Mouse (Mus musculus): ENCODE measurements around the gene Gm42417. TPM values are rescaled to one million over a fixed set of nuclear protein-coding genes. Genes with fewer than 3 reads are reported as not detected.

Gene Gm42417
- total and polyA plus RNA-seq, 3 experiments: 0.15 TPM; not detected in 2

- TF ChIP-seq POLR2AphosphoS5 (IDR thresholded peaks at IDR 0.05; ENCODE audit: insufficient replicate concordance, low read depth, low read length): no peak
- no peak for TF ChIP-seq GATA1 (IDR thresholded peaks at IDR 0.05; ENCODE audit: borderline replicate concordance, low read length)
- TF ChIP-seq GATA2 (IDR thresholded peaks at IDR 0.05; ENCODE audit: borderline replicate concordance, low read depth, low read length): no peak
- no peak for TF ChIP-seq CTCF (IDR thresholded peaks at IDR 0.05; ENCODE audit: low read depth, low read length)
- TF ChIP-seq TAL1 (conservative IDR thresholded peaks at IDR 0.05; ENCODE audit: low read depth, low read length): no peak
- Histone ChIP-seq H3K4me1 (ENCODE audit: insufficient read depth, low read depth, low read length) (no peaks in the 10 kb centered on the region), H3K27me3 (ENCODE audit: insufficient read depth, low read length) (peaks cover 51% of the 10 kb centered on the region)
Observed at GRCm38 (mm10) chr1:36568776-36569175, 29.5 kb upstream of the Gm42417 start.

GRCm38 (mm10) chr1:36567818-36568603 lies 28.8 kb upstream of the Gm42417 start:
- no peaks in the 10 kb centered on the region for H3K36me3 ChIP-seq (replicated peaks)
- H3K4me3 ChIP-seq (ENCODE audit: low read depth, low read length): no peak overlapping the region
- DNase-seq (ENCODE audit: low spot score): no peak
- peaks cover 47% of the 10 kb centered on the region for H3K27me3 ChIP-seq (ENCODE audit: insufficient read depth, low read length)
- no peak for ATAC-seq (ENCODE audit: extremely low read depth, insufficient number of reproducible peaks, low FRiP score, poor library complexity, severe bottlenecking)
- TF ChIP-seq TAL1 (conservative IDR thresholded peaks at IDR 0.05; ENCODE audit: low read depth, low read length): no peak
- TF ChIP-seq POLR2AphosphoS5 (IDR thresholded peaks at IDR 0.05; ENCODE audit: insufficient replicate concordance, low read depth, low read length): no peak
- TF ChIP-seq GATA1 (IDR thresholded peaks at IDR 0.05; ENCODE audit: borderline replicate concordance, low read length): no peak
- TF ChIP-seq GATA2 (IDR thresholded peaks at IDR 0.05; ENCODE audit: borderline replicate concordance, low read depth, low read length): no peak
- TF ChIP-seq CTCF (IDR thresholded peaks at IDR 0.05; ENCODE audit: low read depth, low read length): no peak
- H3K4me1 ChIP-seq (ENCODE audit: insufficient read depth, low read depth, low read length): no peaks in the 10 kb centered on the region
- H3K9me3 ChIP-seq (replicated peaks): no peaks in the 10 kb centered on the region

More at GRCm38 (mm10) chr1:36568776-36569175, 29.5 kb upstream of the Gm42417 start:
- DNase-seq (ENCODE audit: low spot score) (no peak), ATAC-seq (ENCODE audit: extremely low read depth, insufficient number of reproducible peaks, low FRiP score, poor library complexity, severe bottlenecking) (no peak)
- Histone ChIP-seq H3K9me3 (replicated peaks) (no peaks in the 10 kb centered on the region), H3K36me3 (replicated peaks) (no peaks in the 10 kb centered on the region), H3K4me3 (ENCODE audit: low read depth, low read length) (no peak overlapping the region)

GRCm38 (mm10) chr1:36566425-36566824 lies 27.2 kb upstream of the Gm42417 start:
- H3K4me3 ChIP-seq (ENCODE audit: low read depth, low read length): no peak overlapping the region
- TF ChIP-seq POLR2AphosphoS5 (IDR thresholded peaks at IDR 0.05; ENCODE audit: insufficient replicate concordance, low read depth, low read length) (no peak), TAL1 (conservative IDR thresholded peaks at IDR 0.05; ENCODE audit: low read depth, low read length) (no peak), GATA2 (IDR thresholded peaks at IDR 0.05; ENCODE audit: borderline replicate concordance, low read depth, low read length) (no peak), GATA1 (IDR thresholded peaks at IDR 0.05; ENCODE audit: borderline replicate concordance, low read length) (no peak), CTCF (IDR thresholded peaks at IDR 0.05; ENCODE audit: low read depth, low read length) (no peak)
- peaks cover 42% of the 10 kb centered on the region for H3K27me3 ChIP-seq (ENCODE audit: insufficient read depth, low read length)
- H3K9me3 ChIP-seq (replicated peaks): no peaks in the 10 kb centered on the region
- DNase-seq (ENCODE audit: low spot score) (no peak), ATAC-seq (ENCODE audit: extremely low read depth, insufficient number of reproducible peaks, low FRiP score, poor library complexity, severe bottlenecking) (no peak)
- H3K4me1 ChIP-seq (ENCODE audit: insufficient read depth, low read depth, low read length): no peaks in the 10 kb centered on the region
- no peaks in the 10 kb centered on the region for H3K36me3 ChIP-seq (replicated peaks)

- Histone ChIP-seq H3K9me3 (replicated peaks) (no peaks in the 10 kb centered on the region), H3K27me3 (ENCODE audit: insufficient read depth, low read length) (peaks cover 49% of the 10 kb centered on the region), H3K36me3 (replicated peaks) (no peaks in the 10 kb centered on the region), H3K4me3 (ENCODE audit: low read depth, low read length) (no peak overlapping the region), H3K4me1 (ENCODE audit: insufficient read depth, low read depth, low read length) (no peaks in the 10 kb centered on the region)
- DNase-seq (ENCODE audit: low spot score): no peak
- no peak for ATAC-seq (ENCODE audit: extremely low read depth, insufficient number of reproducible peaks, low FRiP score, poor library complexity, severe bottlenecking)
- TF ChIP-seq TAL1 (conservative IDR thresholded peaks at IDR 0.05; ENCODE audit: low read depth, low read length) (no peak), CTCF (IDR thresholded peaks at IDR 0.05; ENCODE audit: low read depth, low read length) (no peak), POLR2AphosphoS5 (IDR thresholded peaks at IDR 0.05; ENCODE audit: insufficient replicate concordance, low read depth, low read length) (no peak), GATA2 (IDR thresholded peaks at IDR 0.05; ENCODE audit: borderline replicate concordance, low read depth, low read length) (no peak), GATA1 (IDR thresholded peaks at IDR 0.05; ENCODE audit: borderline replicate concordance, low read length) (no peak)
Observed at GRCm38 (mm10) chr1:36564101-36564500, 24.9 kb upstream of the Gm42417 start.

- no peaks in the 10 kb centered on the region for H3K36me3 ChIP-seq (replicated peaks)
- H3K4me1 ChIP-seq (ENCODE audit: insufficient read depth, low read depth, low read length): no peaks in the 10 kb centered on the region
- ATAC-seq (ENCODE audit: extremely low read depth, insufficient number of reproducible peaks, low FRiP score, poor library complexity, severe bottlenecking): no peak
- TF ChIP-seq POLR2AphosphoS5 (IDR thresholded peaks at IDR 0.05; ENCODE audit: insufficient replicate concordance, low read depth, low read length) (no peak), CTCF (IDR thresholded peaks at IDR 0.05; ENCODE audit: low read depth, low read length) (no peak), GATA1 (IDR thresholded peaks at IDR 0.05; ENCODE audit: borderline replicate concordance, low read length) (no peak), TAL1 (conservative IDR thresholded peaks at IDR 0.05; ENCODE audit: low read depth, low read length) (no peak), GATA2 (IDR thresholded peaks at IDR 0.05; ENCODE audit: borderline replicate concordance, low read depth, low read length) (no peak)
- H3K9me3 ChIP-seq (replicated peaks): no peaks in the 10 kb centered on the region
- H3K27me3 ChIP-seq (ENCODE audit: insufficient read depth, low read length): peaks cover 54% of the 10 kb centered on the region
- DNase-seq (ENCODE audit: low spot score): no peak
- H3K4me3 ChIP-seq (ENCODE audit: low read depth, low read length): no peak overlapping the region
Observed at GRCm38 (mm10) chr1:36563632-36564031, 24.4 kb upstream of the Gm42417 start.

- H3K36me3 ChIP-seq (replicated peaks): no peaks in the 10 kb centered on the region
- no peak for ATAC-seq (ENCODE audit: extremely low read depth, insufficient number of reproducible peaks, low FRiP score, poor library complexity, severe bottlenecking)
- no peaks in the 10 kb centered on the region for H3K4me1 ChIP-seq (ENCODE audit: insufficient read depth, low read depth, low read length)
- no peak for DNase-seq (ENCODE audit: low spot score)
- TF ChIP-seq GATA2 (IDR thresholded peaks at IDR 0.05; ENCODE audit: borderline replicate concordance, low read depth, low read length): no peak
- no peak for TF ChIP-seq POLR2AphosphoS5 (IDR thresholded peaks at IDR 0.05; ENCODE audit: insufficient replicate concordance, low read depth, low read length)
- TF ChIP-seq CTCF (IDR thresholded peaks at IDR 0.05; ENCODE audit: low read depth, low read length): no peak
- TF ChIP-seq GATA1 (IDR thresholded peaks at IDR 0.05; ENCODE audit: borderline replicate concordance, low read length): no peak
- TF ChIP-seq TAL1 (conservative IDR thresholded peaks at IDR 0.05; ENCODE audit: low read depth, low read length): no peak
- H3K27me3 ChIP-seq (ENCODE audit: insufficient read depth, low read length): peaks cover 56% of the 10 kb centered on the region
- no peak overlapping the region for H3K4me3 ChIP-seq (ENCODE audit: low read depth, low read length)
- no peaks in the 10 kb centered on the region for H3K9me3 ChIP-seq (replicated peaks)
Observed at GRCm38 (mm10) chr1:36563197-36563596, 24.0 kb upstream of the Gm42417 start.
